Mouse (Mus musculus) megakaryocyte-erythroid progenitor cell, adult 5 weeks (primary cell): ENCODE data around the gene Olfr1173. TPM values are rescaled to one million over a fixed set of nuclear protein-coding genes. Genes with fewer than 3 reads are reported as not detected.

Source experiments
- polyA plus RNA-seq: library from polyadenylated mRNA; stranded (reverse); fragments of >175 nt; gene quantifications from 2 replicates; pipeline ENCODE4 v1.2.3, GENCODE M21; 2012

Gene Olfr1173
- polyA plus RNA-seq = not detected in 2 replicates

DNA sequence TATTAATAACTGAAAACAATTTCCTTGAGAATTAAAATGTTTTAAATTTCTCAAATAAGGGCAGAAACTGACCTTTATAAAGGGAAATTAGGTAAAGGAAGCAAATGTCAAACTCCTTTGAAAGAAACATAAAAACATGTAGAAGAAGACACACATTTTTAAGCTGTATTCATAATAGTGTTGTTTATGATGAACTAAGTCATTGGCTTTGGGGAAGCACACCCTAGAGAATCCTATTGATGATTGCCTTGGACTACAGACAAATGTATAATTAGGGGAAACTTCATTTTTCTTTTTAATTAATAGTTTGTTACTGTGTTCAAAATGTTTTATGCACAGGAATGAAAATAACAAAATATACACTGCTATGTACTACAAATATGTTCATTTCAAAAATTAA is at the start of gene Olfr1173:
Olfr1173 (minus strand) TSS at position 101 of the 400 bp plus-strand sequence.

DNA sequence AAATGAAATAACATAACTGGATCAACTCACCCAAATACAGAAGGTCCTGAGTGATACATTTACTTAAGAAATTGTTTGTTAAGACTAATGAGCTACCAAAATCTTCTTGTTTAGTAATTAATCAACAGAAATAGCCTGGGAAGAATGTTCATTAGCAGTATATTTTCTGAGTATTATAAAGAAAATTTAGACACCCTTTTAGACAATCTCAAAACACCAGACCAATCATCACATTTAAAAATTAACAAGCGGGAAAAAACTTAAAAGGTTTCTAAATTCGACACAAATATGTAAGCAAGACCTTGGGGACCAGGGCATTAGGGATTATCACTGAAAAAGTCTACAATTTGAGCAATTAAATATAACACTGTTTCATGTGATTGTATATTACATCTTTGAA is 47.4 kb upstream of the Olfr1173 start, which contains the start of gene Olfr1175-ps:
Olfr1175-ps (minus strand) TSS at position 101 of the 400 bp plus-strand sequence.

DNA sequence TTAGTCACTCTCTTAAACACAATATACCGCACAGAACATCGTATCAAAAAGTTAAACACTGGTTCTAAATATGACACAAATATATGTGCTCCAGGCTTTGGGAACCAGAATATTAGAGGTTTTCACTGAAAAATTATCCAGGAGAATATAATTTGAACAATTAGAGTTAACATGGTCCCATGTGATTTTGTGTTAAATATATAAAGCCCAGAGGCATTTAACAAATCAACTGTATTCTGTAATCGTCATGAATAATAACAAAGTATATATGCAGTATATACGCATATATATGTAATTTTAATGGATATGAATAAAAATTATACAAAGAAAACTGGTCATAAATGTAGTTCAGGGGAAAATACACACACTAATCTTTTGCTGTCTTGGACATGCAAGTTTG is 35.4 kb upstream of the Olfr1173 start, which contains the start of gene Olfr1174-ps:
Olfr1174-ps (minus strand) TSS at position 101 of the 400 bp plus-strand sequence.

DNA sequence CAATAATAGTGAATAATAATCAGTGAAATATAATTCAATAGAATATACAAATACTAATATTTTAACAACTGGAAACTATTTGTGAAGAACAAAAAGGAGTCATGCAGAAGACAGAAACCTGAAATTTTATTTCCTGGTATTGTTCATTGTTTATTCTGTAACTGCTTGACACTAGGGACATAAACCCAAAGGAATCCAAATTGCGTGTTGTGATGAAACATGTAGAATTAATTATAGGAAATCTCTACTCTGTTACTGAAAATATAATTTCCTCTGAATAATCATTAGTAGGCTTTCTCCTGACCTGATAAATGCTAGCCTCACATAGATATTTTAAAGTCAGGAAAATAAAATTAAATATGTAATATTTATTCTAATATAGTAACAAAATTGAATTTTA is 51.4 kb downstream of the Olfr1173 start, which contains the start of gene Olfr1170:
Olfr1170 (minus strand) TSS at position 101 of the 400 bp plus-strand sequence.

Other genes starting within 250 kb of the Olfr1173 start
- gene Olfr73, start 242.2 kb downstream of the Olfr1173 start, polyA plus RNA-seq = not detected in 2 replicates
- gene Olfr1162, start 228.7 kb downstream of the Olfr1173 start, polyA plus RNA-seq = not detected in 2 replicates
- gene Olfr1163, start 208.0 kb downstream of the Olfr1173 start, polyA plus RNA-seq = not detected in 2 replicates
- gene Olfr1164, start 185.9 kb downstream of the Olfr1173 start, polyA plus RNA-seq = not detected in 2 replicates
- gene Olfr1166, start 151.6 kb downstream of the Olfr1173 start, polyA plus RNA-seq = not detected in 2 replicates
- gene Olfr1167, start 124.7 kb downstream of the Olfr1173 start, polyA plus RNA-seq = not detected in 2 replicates
- not detected in 2 replicates for gene Olfr1168, start 98.0 kb downstream of the Olfr1173 start, polyA plus RNA-seq
- gene Olfr1170, start 51.5 kb downstream of the Olfr1173 start, polyA plus RNA-seq = not detected in 2 replicates
- not detected in 2 replicates for gene Olfr1174-ps, start 35.3 kb upstream of the Olfr1173 start, polyA plus RNA-seq
- not detected in 2 replicates for gene Olfr1175-ps, start 47.3 kb upstream of the Olfr1173 start, polyA plus RNA-seq
- gene Olfr1176, start 56.8 kb upstream of the Olfr1173 start, polyA plus RNA-seq = not detected in 2 replicates
- gene Olfr1177-ps, start 66.6 kb upstream of the Olfr1173 start, polyA plus RNA-seq = not detected in 2 replicates
- not detected in 2 replicates for gene Olfr1178, start 107.2 kb upstream of the Olfr1173 start, polyA plus RNA-seq
- gene Olfr1179, start 126.6 kb upstream of the Olfr1173 start, polyA plus RNA-seq = not detected in 2 replicates
- gene Olfr1180, start 139.3 kb upstream of the Olfr1173 start, polyA plus RNA-seq = not detected in 2 replicates
- gene Olfr1181, start 146.3 kb upstream of the Olfr1173 start, polyA plus RNA-seq = not detected in 2 replicates
- not detected in 2 replicates for gene Gm13757, start 169.3 kb upstream of the Olfr1173 start, polyA plus RNA-seq
- not detected in 2 replicates for gene Olfr1183, start 175.0 kb upstream of the Olfr1173 start, polyA plus RNA-seq
- not detected in 2 replicates for gene Olfr1184, start 203.7 kb upstream of the Olfr1173 start, polyA plus RNA-seq
- not detected in 2 replicates for gene Olfr1185-ps1, start 213.4 kb upstream of the Olfr1173 start, polyA plus RNA-seq
- gene Olfr1186, start 238.7 kb upstream of the Olfr1173 start, polyA plus RNA-seq = not detected in 2 replicates